Mouse (Mus musculus): ENCODE measurements around the gene a.

DNA sequence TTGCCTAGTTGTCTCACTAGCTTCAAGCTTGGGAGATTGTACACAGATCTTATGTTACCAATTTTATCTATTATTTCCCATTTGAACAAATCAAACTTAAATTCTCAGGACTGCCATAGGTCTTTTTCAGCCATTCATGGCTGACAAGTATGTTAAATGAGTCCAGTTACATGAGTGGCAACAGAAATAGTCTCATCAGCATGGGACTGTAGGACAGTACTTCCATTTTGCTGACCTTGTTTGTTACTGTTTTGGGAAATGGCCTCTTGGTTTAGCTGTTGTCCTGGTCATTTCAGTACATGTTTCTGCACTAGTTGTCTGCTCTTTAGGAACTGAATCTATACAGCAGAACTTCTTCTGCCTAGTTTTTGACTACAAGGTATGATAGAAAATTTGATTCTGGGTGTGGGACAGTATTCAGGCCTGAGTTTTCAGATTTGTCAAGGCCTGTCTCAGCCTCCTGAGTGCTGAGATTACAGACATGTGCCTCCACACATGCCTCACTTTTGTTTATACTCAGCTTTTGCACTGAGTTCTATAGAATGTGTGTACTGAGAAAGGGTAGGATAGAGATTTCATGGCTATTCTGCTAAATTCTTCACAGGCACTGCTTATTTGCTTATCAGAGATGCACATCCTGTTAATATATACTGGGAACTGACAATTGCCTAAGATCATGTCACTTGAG is 78.9 kb downstream of the a start:
- TF ChIP-seq CTCF (IDR thresholded peaks at IDR 0.05; ENCODE audit: control insufficient read depth, insufficient read depth, insufficient read length) (no peak), MAX (IDR thresholded peaks at IDR 0.05) (no peak)
